Mouse (Mus musculus): Measurements from ENCODE around the gene Lima1. TPM values are rescaled to one million over a fixed set of nuclear protein-coding genes. Genes with fewer than 3 reads are reported as not detected.

Gene Lima1
- polyA plus RNA-seq, 1 experiment from 2014 or later: 36.1 TPM

DNA sequence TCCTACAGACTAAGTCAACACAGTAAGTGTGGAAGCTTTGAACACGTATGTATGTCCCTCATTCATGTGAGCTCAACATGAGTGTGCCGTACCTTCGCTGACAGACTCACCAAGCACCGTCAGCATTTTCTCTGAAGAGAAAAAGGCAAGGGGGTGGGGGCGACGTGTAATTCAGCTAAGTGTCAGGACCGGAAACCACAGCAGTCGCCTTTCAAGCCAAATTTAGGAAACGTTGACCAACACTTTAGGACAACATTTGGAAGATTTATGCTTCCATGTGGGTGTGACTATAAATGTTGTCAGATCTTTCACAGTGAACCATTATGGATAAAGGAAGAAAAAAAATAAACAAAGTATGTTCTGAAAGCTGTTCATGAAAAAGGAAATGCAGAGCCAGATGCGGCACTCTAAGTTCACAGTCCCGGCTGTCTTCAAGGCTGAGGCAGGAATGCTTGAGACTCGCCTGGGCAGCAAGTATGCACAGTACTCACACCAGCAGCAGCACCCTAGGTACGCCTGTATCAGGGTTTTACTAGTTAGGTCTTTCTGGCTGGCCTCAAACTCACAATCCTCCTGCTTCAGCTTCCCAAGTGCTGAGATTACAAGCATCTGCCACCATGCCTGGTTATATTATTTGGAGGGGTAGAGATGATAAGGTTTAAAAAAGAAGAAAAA lies 27.9 kb downstream of the Lima1 start:
- no peaks in the 10 kb centered on the region for H3K4me1 ChIP-seq
- H3K36me3 ChIP-seq: no peaks in the 10 kb centered on the region
- no peak overlapping the region for H3K9ac ChIP-seq
- no peak for ATAC-seq (ENCODE audit: low FRiP score)
- H3K4me3 ChIP-seq: no peak overlapping the region
- H3K27me3 ChIP-seq: no peaks in the 10 kb centered on the region
- H3K27ac ChIP-seq: no peak overlapping the region
- no peaks in the 10 kb centered on the region for H3K9me3 ChIP-seq (replicated peaks)
- WGBS: 77% methylated on average over 13 of the region's 13 CpGs
- H3K4me2 ChIP-seq (replicated peaks): no peak overlapping the region

DNA sequence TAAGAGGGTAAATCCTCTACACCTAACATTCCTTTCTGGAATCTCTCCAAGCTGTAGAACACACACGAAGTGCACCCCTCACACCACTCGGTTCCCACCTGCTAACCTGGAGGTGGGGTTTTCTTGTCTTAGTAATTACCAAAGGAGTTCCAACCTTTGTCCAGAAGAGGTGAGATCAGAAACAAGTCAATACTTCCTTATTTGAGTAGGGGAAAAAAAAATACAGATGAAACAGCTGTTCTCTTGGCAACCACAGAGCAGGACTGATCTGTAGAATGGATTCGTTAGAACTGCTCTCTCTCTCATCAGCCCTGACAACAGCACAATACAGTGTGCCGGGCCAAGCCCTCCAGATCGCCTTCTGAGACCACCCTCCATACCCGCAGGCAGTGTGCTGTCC lies 28.6 kb downstream of the Lima1 start:
- no peaks in the 10 kb centered on the region for H3K4me1 ChIP-seq
- no peak for ATAC-seq (ENCODE audit: low FRiP score)
- H3K9me3 ChIP-seq (replicated peaks): no peaks in the 10 kb centered on the region
- no peaks in the 10 kb centered on the region for H3K27me3 ChIP-seq
- no peak overlapping the region for H3K27ac ChIP-seq
- H3K4me2 ChIP-seq (replicated peaks): no peak overlapping the region
- no peak overlapping the region for H3K9ac ChIP-seq
- H3K4me3 ChIP-seq: no peak overlapping the region
- 45% methylated on average over 6 of the region's 6 CpGs for WGBS
- no peaks in the 10 kb centered on the region for H3K36me3 ChIP-seq

DNA sequence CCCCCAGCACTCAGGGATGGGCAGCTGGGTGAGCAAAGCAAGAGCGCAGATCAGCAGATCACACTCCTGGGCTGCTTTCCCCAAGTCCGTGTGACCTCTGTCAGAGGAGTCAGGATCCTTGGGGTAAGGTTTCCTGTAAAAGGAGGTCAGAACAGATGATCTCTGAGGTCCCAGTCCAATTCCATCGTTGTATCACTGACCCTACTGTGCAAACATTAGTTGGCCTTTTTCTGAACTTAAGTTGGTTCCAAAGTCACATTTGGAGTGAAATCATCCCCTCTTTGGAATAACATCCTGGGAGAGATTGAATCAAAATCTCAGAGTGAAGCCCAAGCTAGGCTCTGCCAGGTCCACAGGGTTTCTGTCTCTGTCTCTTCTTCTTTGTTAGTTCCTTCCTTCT lies 31.4 kb downstream of the Lima1 start:
- 79% methylated on average over 3 of the region's 3 CpGs for WGBS
- Histone ChIP-seq H3K27ac (no peak overlapping the region), H3K27me3 (no peaks in the 10 kb centered on the region), H3K9me3 (replicated peaks) (no peaks in the 10 kb centered on the region), H3K4me1 (no peaks in the 10 kb centered on the region), H3K9ac (no peak overlapping the region), H3K4me3 (no peak overlapping the region), H3K36me3 (no peaks in the 10 kb centered on the region), H3K4me2 (replicated peaks) (no peak overlapping the region)
- no peak for ATAC-seq (ENCODE audit: low FRiP score)

DNA sequence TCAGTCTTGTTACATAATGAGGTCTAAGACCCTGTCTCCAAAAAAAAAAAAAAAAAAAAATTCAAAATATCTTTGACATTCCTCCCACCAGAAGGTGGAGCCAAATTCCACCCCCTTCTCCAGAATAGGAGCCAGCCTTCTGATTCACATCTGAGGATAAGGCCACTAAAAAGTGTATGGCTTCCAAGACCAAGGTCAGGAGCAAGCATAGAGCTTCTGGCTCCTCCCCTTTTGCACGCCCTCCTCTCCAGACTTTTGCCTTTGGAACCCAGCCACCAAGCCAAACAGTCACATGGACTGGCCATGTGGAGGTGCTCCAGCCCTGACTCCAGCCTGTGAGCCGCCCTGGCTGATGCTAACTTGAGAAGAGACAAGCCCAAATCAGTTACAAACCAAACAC lies 35.3 kb downstream of the Lima1 start:
- no peak for ATAC-seq (ENCODE audit: low FRiP score)
- Histone ChIP-seq H3K9me3 (replicated peaks) (no peaks in the 10 kb centered on the region), H3K27me3 (no peaks in the 10 kb centered on the region), H3K9ac (no peak overlapping the region), H3K4me3 (no peak overlapping the region), H3K4me2 (replicated peaks) (no peak overlapping the region), H3K36me3 (no peaks in the 10 kb centered on the region), H3K27ac (no peak overlapping the region), H3K4me1 (no peaks in the 10 kb centered on the region)
- WGBS: 87% methylated on average over 2 of the region's 2 CpGs

DNA sequence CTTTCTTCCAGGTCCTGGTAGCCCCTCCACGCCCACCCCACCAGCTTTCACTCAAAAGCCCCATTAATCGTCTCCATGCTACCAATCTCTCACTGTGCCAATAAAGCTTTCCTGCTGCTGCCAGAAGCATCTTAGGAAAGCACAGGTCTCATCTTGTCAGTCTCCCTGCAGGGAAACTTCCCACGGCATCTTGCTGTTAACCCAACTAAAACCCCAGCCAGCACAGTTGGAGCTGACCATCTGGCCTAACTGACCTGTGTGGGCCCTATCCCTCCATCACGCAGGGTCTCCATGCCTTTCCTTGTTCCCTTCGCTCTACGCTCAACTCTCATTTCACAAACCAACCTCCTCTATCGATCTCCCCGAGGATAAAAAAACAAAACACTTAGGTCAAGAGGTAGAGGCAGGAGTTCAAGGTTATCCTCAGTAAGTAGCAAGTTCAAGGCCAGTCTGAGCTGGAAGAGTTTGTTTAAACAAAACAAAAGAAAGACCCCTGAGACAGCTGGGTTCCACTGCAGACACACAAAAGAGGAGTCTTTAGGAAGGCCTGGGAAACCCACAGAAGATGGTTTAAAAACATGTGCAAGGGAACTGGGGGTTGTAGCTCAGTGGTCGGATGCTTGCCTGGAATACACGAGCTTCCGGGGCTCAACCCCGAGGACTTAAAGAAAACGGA lies 36.0 kb downstream of the Lima1 start:
- no peaks in the 10 kb centered on the region for H3K27me3 ChIP-seq
- no peak overlapping the region for H3K27ac ChIP-seq
- H3K4me3 ChIP-seq: no peak overlapping the region
- no peak overlapping the region for H3K4me2 ChIP-seq (replicated peaks)
- 79% methylated on average over 13 of the region's 13 CpGs for WGBS
- no peak overlapping the region for H3K9ac ChIP-seq
- H3K4me1 ChIP-seq: no peaks in the 10 kb centered on the region
- no peaks in the 10 kb centered on the region for H3K9me3 ChIP-seq (replicated peaks)
- H3K36me3 ChIP-seq: no peaks in the 10 kb centered on the region
- ATAC-seq (ENCODE audit: low FRiP score): no peak

DNA sequence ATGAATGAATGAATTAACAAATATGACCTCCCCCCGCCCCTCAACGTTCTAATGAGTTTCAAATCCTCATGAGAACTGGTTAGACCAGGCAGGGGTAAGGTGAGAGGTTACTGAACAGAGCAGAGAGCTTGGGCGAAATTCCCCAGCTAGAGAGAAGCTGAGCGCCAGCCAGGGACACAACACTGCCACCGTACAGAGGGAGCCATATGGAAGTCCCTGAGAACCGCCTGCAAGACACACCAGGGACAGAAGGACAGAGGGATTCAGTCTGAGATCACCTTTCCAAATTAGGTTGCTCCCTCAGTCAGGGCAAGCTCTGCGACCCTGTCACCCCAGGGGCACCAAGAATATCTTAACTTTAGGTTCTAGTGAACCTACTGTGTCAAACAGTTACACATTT lies 37.7 kb downstream of the Lima1 start:
- ATAC-seq (ENCODE audit: low FRiP score): no peak
- H3K4me1 ChIP-seq: no peaks in the 10 kb centered on the region
- no peak overlapping the region for H3K27ac ChIP-seq
- no peak overlapping the region for H3K9ac ChIP-seq
- H3K9me3 ChIP-seq (replicated peaks): no peaks in the 10 kb centered on the region
- no peaks in the 10 kb centered on the region for H3K36me3 ChIP-seq
- no peak overlapping the region for H3K4me3 ChIP-seq
- no peak overlapping the region for H3K4me2 ChIP-seq (replicated peaks)
- 74% methylated on average over 7 of the region's 7 CpGs for whole genome bisulfite sequencing
- no peaks in the 10 kb centered on the region for H3K27me3 ChIP-seq

DNA sequence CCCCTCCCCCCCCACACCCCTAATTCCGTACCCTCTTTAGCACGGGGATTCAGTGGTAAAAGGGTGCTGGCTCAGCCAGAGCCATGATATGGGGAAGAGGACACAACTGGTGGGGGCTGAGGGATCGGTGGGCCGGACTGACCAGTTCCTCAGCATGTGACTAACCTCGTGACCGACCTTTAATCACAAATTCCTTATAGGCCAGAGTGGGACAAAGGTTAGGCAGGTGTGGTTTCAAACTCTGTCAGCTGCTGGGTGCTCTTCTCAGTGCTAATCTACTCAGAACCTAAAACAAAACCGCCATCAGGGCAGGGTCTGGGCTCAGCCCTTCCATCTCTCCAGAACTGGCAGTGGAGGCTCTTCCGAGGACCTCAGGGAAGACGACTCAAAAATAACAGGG lies 40.1 kb downstream of the Lima1 start:
- 73% methylated on average over 9 of the region's 9 CpGs for WGBS
- no peak overlapping the region for H3K27ac ChIP-seq
- H3K27me3 ChIP-seq: no peaks in the 10 kb centered on the region
- no peak overlapping the region for H3K4me3 ChIP-seq
- H3K4me1 ChIP-seq: no peaks in the 10 kb centered on the region
- ATAC-seq (ENCODE audit: low FRiP score): no peak
- H3K9ac ChIP-seq: no peak overlapping the region
- no peaks in the 10 kb centered on the region for H3K9me3 ChIP-seq (replicated peaks)
- no peaks in the 10 kb centered on the region for H3K36me3 ChIP-seq
- no peak overlapping the region for H3K4me2 ChIP-seq (replicated peaks)

DNA sequence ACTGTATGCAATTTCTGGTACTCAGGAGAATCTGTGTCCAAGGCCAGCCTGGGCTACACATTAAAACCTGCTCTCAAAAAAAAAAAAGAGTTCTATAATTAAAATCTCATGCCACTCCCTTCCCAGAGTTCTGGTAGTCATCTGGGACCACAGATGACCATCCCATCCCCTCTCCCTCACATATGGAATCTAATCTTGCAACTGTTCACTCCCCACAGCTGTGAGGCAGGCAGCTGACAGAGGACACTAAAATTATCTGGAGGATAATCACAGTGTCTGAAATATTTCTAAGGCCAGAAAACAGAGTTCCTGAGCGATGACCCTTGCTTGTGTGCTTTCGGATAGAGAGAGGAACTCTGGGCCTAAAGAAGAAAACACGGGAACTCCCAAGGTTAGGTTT lies 40.6 kb downstream of the Lima1 start:
- Histone ChIP-seq H3K27me3 (no peaks in the 10 kb centered on the region), H3K9ac (no peak overlapping the region), H3K27ac (no peak overlapping the region), H3K4me3 (no peak overlapping the region), H3K4me2 (replicated peaks) (no peak overlapping the region), H3K9me3 (replicated peaks) (no peaks in the 10 kb centered on the region), H3K36me3 (no peaks in the 10 kb centered on the region), H3K4me1 (no peaks in the 10 kb centered on the region)
- WGBS: 75% methylated on average over 3 of the region's 3 CpGs
- no peak for ATAC-seq (ENCODE audit: low FRiP score)

DNA sequence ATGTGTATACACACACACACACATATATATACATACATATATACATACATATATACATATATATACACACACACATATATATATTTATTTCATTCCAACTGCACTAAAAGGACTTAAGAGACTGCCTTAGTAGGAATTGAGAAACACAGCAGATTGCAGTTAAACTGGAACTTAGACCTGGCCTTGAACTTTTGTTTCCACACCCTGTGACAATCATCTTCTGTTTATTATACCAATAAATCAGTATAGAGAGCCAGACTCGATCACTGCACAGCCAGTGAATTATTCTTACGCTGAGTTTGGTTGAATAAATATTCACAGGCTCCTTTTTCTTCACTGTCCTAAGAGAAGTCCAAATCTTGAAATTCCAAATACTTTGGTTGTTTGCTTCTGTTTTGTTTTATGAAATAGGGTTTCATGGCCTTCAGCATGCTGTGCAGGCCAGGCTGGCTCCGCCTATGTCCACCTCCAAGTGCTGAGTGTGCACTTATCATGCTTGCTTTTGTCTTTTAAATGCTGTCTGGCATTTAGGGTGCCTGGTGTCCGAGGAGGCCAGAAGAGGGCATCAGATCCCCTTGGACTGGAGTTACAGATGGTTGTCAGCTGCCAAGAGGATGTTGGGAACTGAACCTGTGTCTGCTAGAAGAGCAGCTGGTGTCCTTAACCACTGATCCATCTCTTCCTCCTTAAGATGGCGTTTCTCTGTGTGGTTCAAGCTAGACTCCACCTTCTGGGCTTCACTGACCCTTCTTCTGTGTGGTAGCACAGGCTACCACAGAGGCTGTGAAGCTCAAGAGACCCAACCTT lies 41.4 kb downstream of the Lima1 start:
- 85% methylated on average over 5 of the region's 5 CpGs for WGBS

DNA sequence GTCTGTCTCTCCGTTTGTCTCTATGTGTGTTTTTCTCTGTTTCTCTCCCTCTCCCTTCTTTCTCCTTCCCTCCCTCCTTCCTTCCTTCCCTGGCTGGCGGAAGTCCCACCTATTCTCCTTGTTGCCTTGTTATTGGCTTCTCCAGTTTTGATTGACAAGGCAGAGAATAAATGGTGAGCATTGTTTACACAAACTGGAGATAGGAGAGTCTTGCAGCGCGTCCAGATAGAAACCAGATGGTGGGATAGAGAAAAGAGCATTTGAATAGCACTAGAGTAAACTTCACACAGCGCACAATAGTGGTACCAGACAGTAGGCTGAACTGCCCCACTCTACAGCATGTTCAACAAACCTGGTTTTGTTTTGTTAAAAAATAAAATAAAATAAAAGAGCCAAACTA lies 43.7 kb downstream of the Lima1 start:
- Histone ChIP-seq H3K4me2 (replicated peaks) (no peak overlapping the region), H3K27ac (no peak overlapping the region), H3K9ac (no peak overlapping the region), H3K27me3 (no peaks in the 10 kb centered on the region), H3K4me1 (no peaks in the 10 kb centered on the region), H3K36me3 (no peaks in the 10 kb centered on the region), H3K4me3 (no peak overlapping the region), H3K9me3 (replicated peaks) (no peaks in the 10 kb centered on the region)
- ATAC-seq (ENCODE audit: low FRiP score): no peak
- 61% methylated on average over 5 of the region's 5 CpGs for WGBS

More for the DNA sequence above, 41.4 kb downstream of the Lima1 start:
- no peak overlapping the region for H3K9ac ChIP-seq
- no peak overlapping the region for H3K4me3 ChIP-seq
- no peaks in the 10 kb centered on the region for H3K4me1 ChIP-seq
- H3K27ac ChIP-seq: no peak overlapping the region
- H3K27me3 ChIP-seq: no peaks in the 10 kb centered on the region
- H3K36me3 ChIP-seq: no peaks in the 10 kb centered on the region
- ATAC-seq (ENCODE audit: low FRiP score): no peak
- H3K9me3 ChIP-seq (replicated peaks): no peaks in the 10 kb centered on the region
- H3K4me2 ChIP-seq (replicated peaks): no peak overlapping the region

DNA sequence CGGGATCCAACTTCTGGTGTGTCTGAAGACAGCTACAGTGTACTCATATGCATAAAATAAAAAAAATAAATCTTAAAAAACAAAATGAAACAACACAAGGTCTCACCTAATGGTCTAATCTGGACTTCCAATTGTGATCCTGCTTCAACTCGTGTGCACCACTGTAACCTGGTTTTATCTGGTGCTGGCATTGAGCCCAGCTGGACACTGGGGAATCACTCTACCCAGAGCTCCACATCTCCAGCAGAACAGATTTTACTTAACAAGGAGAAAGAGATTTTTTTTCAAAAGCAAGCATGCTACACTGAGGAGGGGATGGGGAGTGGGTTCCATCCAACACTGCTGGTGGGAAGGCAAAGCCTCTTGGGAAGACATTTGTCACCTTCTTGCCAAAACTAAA lies 47.2 kb downstream of the Lima1 start:
- 87% methylated on average over 2 of the region's 2 CpGs for WGBS
- H3K4me2 ChIP-seq (replicated peaks): no peak overlapping the region

DNA sequence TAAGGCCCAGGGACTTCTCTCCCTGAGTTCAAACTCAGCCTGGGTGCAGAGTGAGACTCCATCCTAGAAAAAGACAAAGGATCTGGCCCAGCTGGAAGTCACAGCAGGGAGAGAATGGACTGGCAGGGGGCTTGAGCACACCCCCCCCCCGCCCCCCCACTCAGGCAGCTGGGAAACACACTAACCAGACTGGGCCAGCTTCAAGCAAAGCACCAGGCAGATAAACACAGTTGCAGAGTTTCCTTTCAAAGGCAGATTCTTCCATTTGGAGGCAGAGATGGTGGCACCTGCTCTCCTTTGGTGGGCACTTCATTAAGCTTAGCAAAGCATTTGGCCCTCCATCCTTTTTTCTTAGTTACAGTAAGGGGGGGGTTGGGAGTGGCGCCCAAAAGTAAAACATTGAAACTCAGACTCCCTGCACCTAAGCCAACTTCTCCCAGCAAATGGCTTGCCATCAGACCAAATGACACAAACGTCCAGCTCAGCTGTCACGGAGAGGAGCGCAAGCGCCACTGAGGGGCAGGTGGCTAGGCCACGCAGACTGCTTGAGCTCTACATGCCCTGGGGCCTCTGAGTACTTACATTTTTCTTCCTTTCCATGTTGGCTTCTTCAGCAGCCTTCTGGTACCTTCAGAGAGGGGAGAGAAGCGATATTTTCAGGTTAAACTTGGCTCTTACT lies 48.9 kb downstream of the Lima1 start:
- Histone ChIP-seq H3K27me3 (no peaks in the 10 kb centered on the region), H3K36me3 (no peaks in the 10 kb centered on the region), H3K4me3 (no peak overlapping the region), H3K27ac (0 out of 2 replicates have a peak overlapping the region, but pooled peaks have one; percentile 52), H3K9me3 (replicated peaks) (no peaks in the 10 kb centered on the region), H3K9ac (no peak overlapping the region), H3K4me1 (peaks cover 2% of the 10 kb centered on the region; the same call in 1 of the 2 replicates), H3K4me2 (replicated peaks) (no peak overlapping the region)
- no peak for ATAC-seq (ENCODE audit: low FRiP score)
- 49% methylated on average over 8 of the region's 8 CpGs for whole genome bisulfite sequencing

More for the DNA sequence above, 47.2 kb downstream of the Lima1 start:
- Histone ChIP-seq H3K27ac (no peak overlapping the region), H3K27me3 (no peaks in the 10 kb centered on the region), H3K36me3 (no peaks in the 10 kb centered on the region), H3K4me1 (peaks cover 2% of the 10 kb centered on the region; the same call in 1 of the 2 replicates), H3K4me3 (no peak overlapping the region), H3K9ac (no peak overlapping the region), H3K9me3 (replicated peaks) (no peaks in the 10 kb centered on the region)
- no peak for ATAC-seq (ENCODE audit: low FRiP score)

All from hindbrain, embryonic 12.5 days (tissue).